Mouse (Mus musculus): ENCODE data around the gene Fbp1. TPM values are rescaled to one million over a fixed set of nuclear protein-coding genes. Genes with fewer than 3 reads are reported as not detected.

Fbp1 gene
- polyA plus RNA-seq, 1 experiment from 2014 or later: 0.97 TPM

DNA sequence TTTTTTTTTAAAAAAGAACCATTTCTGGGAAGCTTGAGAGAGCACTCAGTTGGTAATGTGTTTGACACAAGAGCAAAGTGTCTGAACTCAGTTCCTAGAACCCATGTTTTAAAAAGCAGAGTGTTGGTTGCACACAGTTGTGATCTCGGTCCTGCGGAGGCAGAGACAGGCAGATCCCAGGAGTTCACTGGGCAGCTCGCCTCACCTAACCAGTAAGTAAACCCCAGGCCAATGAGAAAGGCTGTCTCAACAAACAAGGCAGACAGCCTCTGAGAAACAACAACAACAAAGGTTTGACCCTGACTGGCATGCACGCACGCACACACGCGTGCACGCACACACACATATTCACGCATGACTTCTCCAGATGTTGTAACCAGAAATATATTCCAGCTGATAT is 4.2 kb downstream of the Fbp1 start:
- Histone ChIP-seq H3K9me3 (ENCODE audit: low read depth, low read length) (no peaks in the 10 kb centered on the region), H3K4me3 (ENCODE audit: low read depth, low read length) (no peak overlapping the region), H3K27me3 (ENCODE audit: insufficient read depth, low read length) (peaks cover 17% of the 10 kb centered on the region), H3K4me1 (ENCODE audit: insufficient read depth) (no peaks in the 10 kb centered on the region), H3K36me3 (ENCODE audit: insufficient read depth) (no peaks in the 10 kb centered on the region), H3K4me2 (no peak overlapping the region), H3K9ac (no peak overlapping the region), H3K27ac (ENCODE audit: low read depth) (no peak overlapping the region)
- no peak for DNase-seq
- no peak for ATAC-seq (ENCODE audit: insufficient read depth)
- WGBS: 92% methylated on average over 9 of the region's 9 CpGs
- no peak for TF ChIP-seq CTCF (IDR thresholded peaks at IDR 0.05; ENCODE audit: low read depth)

DNA sequence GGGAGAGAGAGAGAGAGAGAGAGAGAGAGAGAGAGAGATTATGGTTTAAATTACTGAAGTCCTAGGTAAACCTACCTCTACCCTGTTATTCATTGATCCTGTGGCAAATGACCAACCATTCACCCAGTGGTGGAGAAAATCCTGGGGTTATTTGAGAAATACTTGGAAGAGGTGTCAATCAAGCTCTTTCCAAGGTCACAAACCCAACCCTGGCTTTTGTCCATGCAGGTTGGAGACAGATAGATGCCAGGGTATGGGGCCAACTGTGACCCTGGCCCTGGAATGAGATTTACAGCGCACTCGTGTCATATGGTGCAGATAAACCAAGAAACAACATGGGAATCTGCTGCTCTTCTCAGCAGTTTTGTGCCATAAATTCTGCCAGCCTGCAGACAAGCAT is 4.6 kb downstream of the Fbp1 start:
- no peak for DNase-seq
- H3K36me3 ChIP-seq (ENCODE audit: insufficient read depth): no peaks in the 10 kb centered on the region
- no peak for TF ChIP-seq CTCF (IDR thresholded peaks at IDR 0.05; ENCODE audit: low read depth)
- peaks cover 14% of the 10 kb centered on the region for H3K27me3 ChIP-seq (ENCODE audit: insufficient read depth, low read length)
- H3K4me1 ChIP-seq (ENCODE audit: insufficient read depth): no peaks in the 10 kb centered on the region
- ATAC-seq (ENCODE audit: insufficient read depth): no peak
- H3K9ac ChIP-seq: no peak overlapping the region
- H3K27ac ChIP-seq (ENCODE audit: low read depth): no peak overlapping the region
- H3K9me3 ChIP-seq (ENCODE audit: low read depth, low read length): no peaks in the 10 kb centered on the region
- H3K4me2 ChIP-seq: no peak overlapping the region
- no peak overlapping the region for H3K4me3 ChIP-seq (ENCODE audit: low read depth, low read length)
- 79% methylated on average over 2 of the region's 2 CpGs for WGBS

GRCm38 (mm10) chr13:62882856-62883255 is 5.2 kb downstream of the Fbp1 start:
- Histone ChIP-seq H3K4me1 (ENCODE audit: insufficient read depth) (no peaks in the 10 kb centered on the region), H3K27me3 (ENCODE audit: insufficient read depth, low read length) (peaks cover 8% of the 10 kb centered on the region), H3K9ac (no peak overlapping the region), H3K36me3 (ENCODE audit: insufficient read depth) (no peaks in the 10 kb centered on the region), H3K27ac (ENCODE audit: low read depth) (no peak overlapping the region), H3K4me3 (ENCODE audit: low read depth, low read length) (no peak overlapping the region), H3K9me3 (ENCODE audit: low read depth, low read length) (no peaks in the 10 kb centered on the region), H3K4me2 (no peak overlapping the region)
- TF ChIP-seq CTCF (IDR thresholded peaks at IDR 0.05; ENCODE audit: low read depth): no peak
- WGBS: 75% methylated on average over 5 of the region's 5 CpGs
- ATAC-seq (ENCODE audit: insufficient read depth): no peak
- no peak for DNase-seq

DNA sequence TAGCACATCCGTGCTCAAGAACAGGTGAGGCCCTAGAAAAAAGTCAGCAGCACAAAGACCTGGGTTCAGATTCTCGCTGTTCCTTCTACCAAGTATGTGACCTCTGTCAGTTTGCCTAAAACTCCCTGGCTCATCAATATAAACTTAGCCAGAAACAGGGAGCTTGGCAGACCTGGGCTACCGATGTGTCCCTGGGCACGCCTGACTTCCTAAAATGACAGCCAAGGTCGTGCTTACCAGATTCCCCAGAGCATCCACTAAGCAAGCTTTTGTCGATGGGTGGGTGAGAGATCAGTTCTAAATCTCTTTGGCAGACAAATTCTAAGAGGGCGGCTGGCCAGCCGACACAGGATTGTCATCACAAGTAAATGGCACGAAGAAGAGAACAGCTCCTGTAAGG is 6.7 kb downstream of the Fbp1 start:
- DNase-seq (no peak), ATAC-seq (ENCODE audit: insufficient read depth) (no peak)
- no peak overlapping the region for H3K4me3 ChIP-seq (ENCODE audit: low read depth, low read length)
- no peaks in the 10 kb centered on the region for H3K9me3 ChIP-seq (ENCODE audit: low read depth, low read length)
- H3K27me3 ChIP-seq (ENCODE audit: insufficient read depth, low read length): no peaks in the 10 kb centered on the region
- TF ChIP-seq CTCF (IDR thresholded peaks at IDR 0.05; ENCODE audit: low read depth): no peak
- H3K36me3 ChIP-seq (ENCODE audit: insufficient read depth): no peaks in the 10 kb centered on the region
- no peak overlapping the region for H3K27ac ChIP-seq (ENCODE audit: low read depth)
- H3K9ac ChIP-seq: no peak overlapping the region
- H3K4me2 ChIP-seq: no peak overlapping the region
- no peaks in the 10 kb centered on the region for H3K4me1 ChIP-seq (ENCODE audit: insufficient read depth)
- WGBS: 70% methylated on average over 9 of the region's 9 CpGs

DNA sequence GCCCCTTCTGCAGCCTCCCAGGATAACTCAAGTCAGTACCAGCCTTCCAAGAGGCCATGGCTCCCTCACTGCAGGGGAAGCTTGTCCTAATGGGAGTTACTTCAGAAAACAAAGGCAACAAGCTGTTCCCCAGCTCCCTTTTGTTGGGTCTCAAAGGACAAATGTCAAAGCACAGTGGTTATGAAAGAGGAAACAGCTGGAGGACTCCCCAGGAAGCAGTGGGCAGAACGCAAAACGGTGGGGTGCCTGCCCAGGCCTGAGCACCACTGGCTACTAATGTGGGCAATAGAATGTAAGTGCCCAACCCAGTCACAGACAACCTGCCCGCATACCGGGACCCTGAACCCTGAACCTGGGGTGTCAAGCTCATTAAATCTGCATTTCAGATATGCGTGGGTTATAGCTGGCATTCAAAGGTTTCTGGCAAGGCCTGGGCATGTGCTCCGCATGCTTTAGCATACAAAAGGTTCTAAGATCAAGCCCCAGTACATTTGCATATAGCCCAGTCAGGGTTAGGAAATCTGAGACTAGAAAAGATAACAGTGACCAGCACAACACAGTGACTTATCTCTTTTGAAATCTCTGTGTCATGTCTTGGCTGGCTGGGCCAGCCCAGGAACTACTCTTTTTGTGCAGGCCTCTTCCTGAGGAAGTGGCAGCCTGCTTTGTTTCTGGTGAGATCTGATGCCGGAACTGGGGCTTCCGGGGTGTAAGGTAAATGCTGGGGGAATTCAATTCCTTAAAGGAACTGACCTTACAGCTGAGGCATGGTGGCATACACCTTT is 8.1 kb downstream of the Fbp1 start:
- no peak overlapping the region for H3K27ac ChIP-seq (ENCODE audit: low read depth)
- no peak overlapping the region for H3K9ac ChIP-seq
- no peak for DNase-seq
- no peak for ATAC-seq (ENCODE audit: insufficient read depth)
- no peaks in the 10 kb centered on the region for H3K9me3 ChIP-seq (ENCODE audit: low read depth, low read length)
- H3K4me2 ChIP-seq: no peak overlapping the region
- H3K36me3 ChIP-seq (ENCODE audit: insufficient read depth): no peaks in the 10 kb centered on the region
- WGBS: 45% methylated on average over 8 of the region's 8 CpGs
- no peak overlapping the region for H3K4me3 ChIP-seq (ENCODE audit: low read depth, low read length)
- no peaks in the 10 kb centered on the region for H3K27me3 ChIP-seq (ENCODE audit: insufficient read depth, low read length)
- no peak for TF ChIP-seq CTCF (IDR thresholded peaks at IDR 0.05; ENCODE audit: low read depth)
- H3K4me1 ChIP-seq (ENCODE audit: insufficient read depth): no peaks in the 10 kb centered on the region

DNA sequence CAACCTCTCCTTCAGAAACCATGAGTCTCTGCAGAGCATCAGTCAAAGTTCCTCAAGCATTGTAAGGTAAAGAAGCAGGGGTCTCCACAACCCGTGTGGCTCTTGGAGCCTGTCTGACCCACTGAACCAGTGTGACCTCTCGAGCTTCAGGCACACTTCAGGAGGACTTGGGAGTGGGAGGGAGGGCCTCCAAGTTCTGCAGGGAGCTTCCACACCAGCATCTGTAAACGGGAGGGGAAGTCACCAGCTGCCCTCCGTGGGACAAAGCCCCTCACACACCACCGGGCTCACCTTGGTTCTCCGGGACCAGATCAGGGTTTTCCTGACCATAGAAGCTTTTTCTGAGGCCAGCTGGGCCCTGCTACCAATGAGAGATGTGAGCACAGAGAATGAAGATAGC is 8.7 kb downstream of the Fbp1 start:
- 38% methylated on average over 6 of the region's 6 CpGs for WGBS
- ATAC-seq (ENCODE audit: insufficient read depth): no peak
- TF ChIP-seq CTCF (IDR thresholded peaks at IDR 0.05; ENCODE audit: low read depth): no peak

DNA sequence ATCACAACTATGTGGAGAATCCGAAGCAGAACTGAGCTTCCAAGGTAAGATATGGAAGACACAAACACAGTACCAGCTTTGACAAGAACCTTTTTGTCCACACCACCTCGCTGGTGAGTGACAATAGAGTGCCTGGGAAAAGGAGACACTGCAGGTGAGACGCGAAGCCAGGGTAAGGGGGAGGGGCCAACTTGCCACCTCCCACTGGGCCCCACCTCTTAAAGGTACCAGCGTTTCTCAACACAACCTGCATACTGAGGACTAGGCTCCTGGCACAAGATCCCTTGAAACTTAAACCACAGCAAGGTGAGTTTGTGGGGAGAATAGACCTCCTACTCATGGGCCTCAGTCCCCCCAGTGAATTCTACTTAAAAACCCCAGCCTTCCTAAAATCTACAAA is 10.8 kb downstream of the Fbp1 start:
- H3K27ac ChIP-seq (ENCODE audit: low read depth): no peak overlapping the region
- no peak overlapping the region for H3K9ac ChIP-seq
- 5% methylated on average over 5 of the region's 5 CpGs for WGBS
- TF ChIP-seq CTCF (IDR thresholded peaks at IDR 0.05; ENCODE audit: low read depth): no peak
- H3K4me2 ChIP-seq: no peak overlapping the region
- H3K9me3 ChIP-seq (ENCODE audit: low read depth, low read length): no peaks in the 10 kb centered on the region
- no peaks in the 10 kb centered on the region for H3K4me1 ChIP-seq (ENCODE audit: insufficient read depth)
- H3K36me3 ChIP-seq (ENCODE audit: insufficient read depth): no peaks in the 10 kb centered on the region
- ATAC-seq (ENCODE audit: insufficient read depth) (peak; percentile 55; the same call in 1 of the 2 replicates), DNase-seq (no peak)
- H3K4me3 ChIP-seq (ENCODE audit: low read depth, low read length): no peak overlapping the region
- H3K27me3 ChIP-seq (ENCODE audit: insufficient read depth, low read length): no peaks in the 10 kb centered on the region

More for the DNA sequence above, 8.7 kb downstream of the Fbp1 start:
- Histone ChIP-seq H3K27me3 (ENCODE audit: insufficient read depth, low read length) (no peaks in the 10 kb centered on the region), H3K36me3 (ENCODE audit: insufficient read depth) (no peaks in the 10 kb centered on the region), H3K9me3 (ENCODE audit: low read depth, low read length) (no peaks in the 10 kb centered on the region), H3K4me3 (ENCODE audit: low read depth, low read length) (no peak overlapping the region), H3K4me2 (no peak overlapping the region), H3K4me1 (ENCODE audit: insufficient read depth) (no peaks in the 10 kb centered on the region), H3K9ac (no peak overlapping the region), H3K27ac (ENCODE audit: low read depth) (no peak overlapping the region)
- DNase-seq: no peak
